Mouse (Mus musculus) adrenal gland, postnatal 36 days (tissue): ENCODE results near the gene Kcnh5. TPM values are rescaled to one million over a fixed set of nuclear protein-coding genes. Genes with fewer than 3 reads are reported as not detected.

Source experiments
- DNase-seq, 2 experiments: peaks; one replicate each; pipeline ENCODE4 v3.0.0; 2021; ENCODE audit warnings: mixed read lengths in 1 of 2
- total RNA-seq, 2 experiments: library from RNA; stranded (reverse); gene quantifications; 2 replicates each; pipeline ENCODE4 v1.2.3; 2021

Gene Kcnh5
- total RNA-seq, 2 experiments from 2014 or later, result 0.07 TPM; not detected in 1

GRCm38 (mm10) chr12:74952661-74953060, 224.5 kb downstream of the Kcnh5 start:
- DNase-seq, result no peak

GRCm38 (mm10) chr12:74951124-74952115, 225.7 kb downstream of the Kcnh5 start:
- DNase-seq, result no peak

GRCm38 (mm10) chr12:74901331-74901730, 275.8 kb downstream of the Kcnh5 start:
- no peak for DNase-seq

GRCm38 (mm10) chr12:74900777-74901176, 276.4 kb downstream of the Kcnh5 start:
- DNase-seq, result no peak

- no peak for DNase-seq
These were observed 278.1 kb downstream of the Kcnh5 start for GRCm38 (mm10) chr12:74899055-74899454.

GRCm38 (mm10) chr12:74898211-74898610, 278.9 kb downstream of the Kcnh5 start:
- no peak for DNase-seq

- DNase-seq, result no peak
These were observed 282.2 kb downstream of the Kcnh5 start for GRCm38 (mm10) chr12:74894870-74895423.

GRCm38 (mm10) chr12:74889419-74889818, 287.7 kb downstream of the Kcnh5 start:
- DNase-seq, result no peak

GRCm38 (mm10) chr12:74887064-74887463, 290.1 kb downstream of the Kcnh5 start:
- no peak for DNase-seq

- DNase-seq, result no peak
These were observed 295.8 kb downstream of the Kcnh5 start for GRCm38 (mm10) chr12:74881344-74881743.

- DNase-seq, result no peak
These were observed 321.5 kb downstream of the Kcnh5 start for GRCm38 (mm10) chr12:74855666-74856065.

GRCm38 (mm10) chr12:74854263-74854662, 322.9 kb downstream of the Kcnh5 start:
- DNase-seq, result no peak

- DNase-seq, result no peak
These were observed 326.8 kb downstream of the Kcnh5 start for GRCm38 (mm10) chr12:74850323-74850722.

- no peak for DNase-seq
These were observed 327.2 kb downstream of the Kcnh5 start for GRCm38 (mm10) chr12:74849912-74850311.

- no peak for DNase-seq
These were observed 328.4 kb downstream of the Kcnh5 start for GRCm38 (mm10) chr12:74848611-74849347.

Other genes with a start within 250 kb of the Kcnh5 start
- 10 to 100 TPM; 13.1 to 27.2 TPM for gene Rhoj, start 131.0 kb upstream of the Kcnh5 start, total RNA-seq
- not detected for gene Gphb5, start 239.4 kb upstream of the Kcnh5 start, total RNA-seq